Mouse (Mus musculus) embryonic facial prominence, embryonic 13.5 days (tissue): ENCODE measurements around the gene Trim80. TPM values are rescaled to one million over a fixed set of nuclear protein-coding genes. Genes with fewer than 3 reads are reported as not detected.
"Not testable (repeated sequence)": the region's sequence is repeated elsewhere in the genome, so short reads cannot be mapped to it uniquely, and the experiment has no call there.

Experiments used
- ATAC-seq: fragments of 200-750 bp; cut with Nextera tagmentation; 2 replicates; pipeline ENCODE4 v1.8.0; 2017; ENCODE audit warnings: low read depth; ENCODE audit not compliant: insufficient number of reproducible peaks, insufficient read depth, low FRiP score, low TSS enrichment
- H3K27ac ChIP-seq: fragments of 300-500 bp; sonication (generic); 2 replicates; pipeline ENCODE4 v1.5.1; 2015; ENCODE audit warnings: moderate library complexity, mild to moderate bottlenecking, inconsistent platforms
- H3K27me3 ChIP-seq: fragments of 300-500 bp; sonication (generic); 2 replicates; pipeline ENCODE4 v1.6.1; 2015; ENCODE audit warnings: mild to moderate bottlenecking, inconsistent platforms
- H3K36me3 ChIP-seq: fragments of 300-500 bp; sonication (generic); 2 replicates; pipeline ENCODE4 v1.6.1; 2015; ENCODE audit warnings: mild to moderate bottlenecking, inconsistent platforms
- H3K4me1 ChIP-seq: fragments of 300-500 bp; sonication (generic); 2 replicates; pipeline ENCODE4 v1.6.1; 2015; ENCODE audit warnings: inconsistent platforms
- H3K4me2 ChIP-seq: fragments of 300-500 bp; sonication (generic); 2 replicates; pipeline ENCODE4 v1.6.1; 2015; ENCODE audit warnings: moderate library complexity, mild to moderate bottlenecking, inconsistent platforms
- H3K4me3 ChIP-seq: fragments of 300-500 bp; sonication (generic); 2 replicates; pipeline ENCODE4 v1.5.1; 2015; ENCODE audit warnings: mild to moderate bottlenecking, inconsistent platforms
- H3K9ac ChIP-seq: fragments of 300-500 bp; sonication (generic); 2 replicates; pipeline ENCODE4 v1.6.1; 2015; ENCODE audit warnings: mild to moderate bottlenecking, inconsistent platforms
- H3K9me3 ChIP-seq: fragments of 300-500 bp; sonication (generic); 2 replicates; pipeline ENCODE4 v1.6.1; 2016; ENCODE audit warnings: inconsistent platforms
- whole genome bisulfite sequencing: fragments of 180-500 bp; shearing (Covaris S2); methylation state at CpG from one replicate; pipeline ENCODE4 v1.1.7; 2015; ENCODE audit warnings: mixed read lengths; 5-methylcytosine and 5-hydroxymethylcytosine counted together
- polyA plus RNA-seq: library from polyadenylated mRNA; unstranded; fragments of >200 nt; fragmentation: Nextera tagmentation; extraction: Ambion mirVana; gene quantifications from 2 replicates; pipeline ENCODE4 v1.2.1, GENCODE M21; 2015

The Trim80 gene
- polyA plus RNA-seq, 1 experiment from 2014 or later: 0.14 TPM

DNA sequence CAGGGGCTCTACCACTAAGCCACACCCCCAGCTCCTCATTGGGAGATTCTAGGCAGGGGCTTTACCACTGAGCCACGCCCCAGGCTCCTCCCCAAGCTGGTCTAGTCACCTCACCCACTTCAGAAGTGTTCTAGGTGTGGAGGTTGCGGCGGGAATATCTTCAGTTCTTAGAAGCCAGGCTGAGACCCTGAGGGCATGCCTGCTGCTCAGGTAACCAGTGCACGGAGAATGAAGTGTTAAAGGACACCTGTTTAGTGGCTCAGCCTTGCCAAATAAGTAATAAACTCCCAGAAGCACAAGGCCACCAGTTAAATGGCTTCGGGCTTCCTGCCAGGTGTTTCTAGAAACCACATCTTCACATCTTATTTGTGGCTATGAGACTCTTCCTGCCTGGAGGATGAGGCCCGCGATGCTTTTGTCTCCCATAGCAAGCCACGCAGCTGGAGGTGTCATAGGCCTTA is 11.5 kb downstream of the Trim80 start:
- Histone ChIP-seq H3K9me3 (no peaks in the 10 kb centered on the region), H3K27me3 (no peaks in the 10 kb centered on the region), H3K9ac (no peak overlapping the region), H3K36me3 (no peaks in the 10 kb centered on the region), H3K27ac (no peak overlapping the region), H3K4me1 (0 out of 2 replicates have a peak, but pooled peaks cover under 1% of the 10 kb centered on the region), H3K4me3 (no peak overlapping the region), H3K4me2 (no peak overlapping the region)
- 84% methylated on average over 8 of the region's 8 CpGs for WGBS
- no peak for ATAC-seq

DNA sequence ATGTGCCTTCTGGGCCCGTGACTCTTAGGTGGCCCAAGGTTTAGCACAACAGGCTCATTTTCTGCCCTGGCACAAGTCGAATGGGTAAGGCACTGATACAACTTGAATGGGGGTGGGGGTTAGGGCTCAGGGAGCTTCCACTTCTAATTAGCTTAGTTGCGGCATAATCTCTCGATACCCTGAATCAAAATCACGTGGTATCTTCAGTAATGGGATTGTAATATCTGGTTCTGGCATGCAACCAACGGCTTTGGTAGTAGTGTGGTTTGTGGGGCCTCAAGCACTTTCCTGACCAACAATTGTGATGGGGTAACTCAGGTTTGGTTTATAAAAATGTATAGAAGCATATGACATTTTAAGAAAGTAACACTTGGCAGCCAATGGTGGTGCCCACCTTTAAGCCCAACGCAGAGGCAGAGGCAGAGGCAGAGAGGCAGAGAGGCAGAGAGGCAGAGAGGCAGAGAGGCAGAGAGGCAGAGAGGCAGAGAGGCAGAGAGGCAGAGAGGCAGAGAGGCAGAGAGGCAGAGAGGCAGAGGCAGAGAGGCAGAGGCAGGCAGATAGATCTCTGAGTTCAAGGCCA is 12.0 kb downstream of the Trim80 start:
- no peaks in the 10 kb centered on the region for H3K27me3 ChIP-seq
- H3K27ac ChIP-seq: no peak overlapping the region
- H3K9ac ChIP-seq: no peak overlapping the region
- ATAC-seq: no peak
- peaks cover 4% of the 10 kb centered on the region; the same call in 1 of the 2 replicates for H3K4me1 ChIP-seq
- H3K9me3 ChIP-seq: no peaks in the 10 kb centered on the region
- H3K4me3 ChIP-seq: no peak overlapping the region
- WGBS: 76% methylated on average over 7 of the region's 7 CpGs
- no peaks in the 10 kb centered on the region for H3K36me3 ChIP-seq
- H3K4me2 ChIP-seq: no peak overlapping the region

DNA sequence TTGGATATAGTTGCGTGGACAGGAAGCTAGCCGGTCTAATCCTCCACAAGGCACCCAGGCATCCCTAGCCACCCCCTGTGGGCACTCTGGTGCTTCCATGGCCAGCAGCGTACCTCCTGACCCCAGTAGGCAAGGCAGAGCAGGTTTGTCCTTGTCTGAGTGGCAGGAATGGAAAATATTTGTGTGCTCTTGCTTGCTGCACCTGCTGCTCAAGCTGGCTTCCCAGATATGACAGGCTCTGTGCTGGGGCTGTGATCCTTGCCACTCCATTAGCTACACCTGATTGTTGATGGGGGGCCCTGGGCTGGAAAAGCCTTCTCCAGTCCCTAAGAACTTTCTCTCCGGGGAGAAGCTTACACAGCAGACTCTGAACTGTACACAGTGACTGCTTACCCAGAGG is 13.0 kb downstream of the Trim80 start:
- 65% methylated on average over 4 of the region's 4 CpGs for WGBS
- no peaks in the 10 kb centered on the region for H3K27me3 ChIP-seq
- H3K4me3 ChIP-seq: no peak overlapping the region
- H3K36me3 ChIP-seq: no peaks in the 10 kb centered on the region
- H3K9me3 ChIP-seq: no peaks in the 10 kb centered on the region
- no peak overlapping the region for H3K27ac ChIP-seq
- no peak overlapping the region for H3K9ac ChIP-seq
- no peak for ATAC-seq
- peaks cover 4% of the 10 kb centered on the region; the same call in 1 of the 2 replicates for H3K4me1 ChIP-seq
- no peak overlapping the region for H3K4me2 ChIP-seq

DNA sequence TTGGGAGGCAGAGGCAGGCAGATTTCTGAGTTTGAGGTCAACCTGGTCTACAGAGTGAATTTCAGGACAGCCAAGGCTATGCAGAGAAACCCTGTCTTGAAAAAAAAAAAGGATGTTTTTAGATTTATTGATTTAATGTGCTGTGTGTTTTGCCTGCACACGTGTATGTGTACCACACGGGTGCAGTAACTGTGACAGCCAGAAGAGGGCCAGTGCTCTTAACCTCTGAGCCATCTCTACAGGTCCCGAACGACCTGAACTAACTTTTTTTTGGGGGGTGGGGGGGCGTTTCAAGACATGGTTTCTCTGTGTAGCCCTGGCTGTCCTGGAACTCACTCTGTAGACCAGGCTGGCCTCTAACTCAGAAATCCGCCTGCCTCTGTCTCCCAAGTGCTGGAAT is 14.5 kb downstream of the Trim80 start:
- not testable (repeated sequence) for H3K9me3 ChIP-seq, H3K27ac ChIP-seq, H3K27me3 ChIP-seq, ATAC-seq, H3K4me1 ChIP-seq, H3K9ac ChIP-seq, H3K36me3 ChIP-seq, H3K4me2 ChIP-seq, H3K4me3 ChIP-seq
- 86% methylated on average over 6 of the region's 6 CpGs for WGBS

DNA sequence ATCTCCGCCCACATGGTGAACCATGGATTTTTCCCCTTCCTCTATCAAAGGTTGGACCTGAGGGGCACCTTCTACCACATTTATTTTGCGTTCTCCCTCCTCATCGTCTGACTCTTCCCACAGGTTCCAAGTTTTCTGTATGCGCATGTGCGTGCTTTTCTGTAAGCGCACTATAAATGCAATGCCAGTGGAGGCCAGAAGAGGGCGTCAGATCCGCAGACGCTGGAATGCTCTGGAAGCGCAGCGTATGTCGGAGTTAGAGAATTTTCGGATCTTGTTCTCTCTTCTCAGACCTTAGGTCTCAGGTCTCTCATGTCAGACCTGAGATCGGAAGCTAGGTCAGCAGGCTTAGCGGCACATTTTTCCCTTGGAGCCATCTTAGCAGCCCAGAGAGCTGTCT is 15.3 kb downstream of the Trim80 start:
- WGBS: 87% methylated on average over 15 of the region's 15 CpGs
- H3K9me3 ChIP-seq: no peaks in the 10 kb centered on the region

DNA sequence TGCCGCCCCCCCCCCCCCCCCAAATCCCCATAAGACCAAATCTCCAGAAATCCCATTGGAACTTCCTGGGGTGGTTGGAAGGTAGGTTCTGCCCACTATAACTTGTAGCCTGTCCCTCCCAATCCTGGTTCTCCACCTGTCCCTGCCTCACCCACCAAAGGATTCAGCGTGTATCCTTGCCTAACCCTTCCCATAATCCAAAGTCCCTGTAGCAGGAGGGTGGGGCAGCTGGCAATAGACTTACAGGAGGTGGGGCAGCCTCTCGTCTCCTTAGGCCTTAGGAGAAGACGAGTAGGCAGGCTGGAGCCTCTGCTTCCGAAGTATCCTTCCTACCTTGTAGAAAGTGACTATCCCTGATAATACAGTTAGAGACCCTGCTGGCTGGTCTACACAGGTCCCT is 15.8 kb downstream of the Trim80 start:
- peaks cover 4% of the 10 kb centered on the region; the same call in 1 of the 2 replicates for H3K4me1 ChIP-seq
- H3K27ac ChIP-seq: no peak overlapping the region
- 92% methylated on average over 5 of the region's 5 CpGs for WGBS
- no peak overlapping the region for H3K9ac ChIP-seq
- no peaks in the 10 kb centered on the region for H3K27me3 ChIP-seq
- H3K4me2 ChIP-seq: no peak overlapping the region
- H3K9me3 ChIP-seq: no peaks in the 10 kb centered on the region
- no peak for ATAC-seq
- H3K36me3 ChIP-seq: no peaks in the 10 kb centered on the region
- H3K4me3 ChIP-seq: no peak overlapping the region

More for the DNA sequence above, 15.3 kb downstream of the Trim80 start:
- no peak overlapping the region for H3K9ac ChIP-seq
- ATAC-seq: no peak
- H3K27ac ChIP-seq: no peak overlapping the region
- no peak overlapping the region for H3K4me3 ChIP-seq
- H3K27me3 ChIP-seq: no peaks in the 10 kb centered on the region
- peaks cover 4% of the 10 kb centered on the region; the same call in 1 of the 2 replicates for H3K4me1 ChIP-seq
- H3K36me3 ChIP-seq: no peaks in the 10 kb centered on the region
- H3K4me2 ChIP-seq: no peak overlapping the region

DNA sequence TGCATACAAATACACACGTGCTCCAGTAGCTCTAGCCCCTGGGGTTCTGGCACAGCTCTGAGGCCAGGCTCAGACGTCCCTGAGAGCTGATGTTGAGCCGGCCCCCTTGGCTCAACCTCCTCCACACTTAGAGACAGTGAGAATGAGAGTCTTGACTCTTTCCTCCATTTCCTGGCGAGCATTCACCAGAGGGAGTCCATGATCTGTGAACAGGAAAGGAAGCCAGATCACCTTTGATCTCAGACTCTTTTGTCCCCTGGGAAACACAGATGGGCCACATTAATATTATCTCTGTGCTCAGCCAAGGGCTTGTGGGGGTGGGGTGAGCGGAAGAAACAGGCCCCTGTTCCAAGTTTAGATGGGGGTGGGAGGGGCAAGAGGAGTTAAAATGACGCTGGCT is 17.1 kb downstream of the Trim80 start:
- H3K36me3 ChIP-seq: no peaks in the 10 kb centered on the region
- no peak for ATAC-seq
- H3K4me1 ChIP-seq: peaks cover 4% of the 10 kb centered on the region; the same call in 1 of the 2 replicates
- H3K27me3 ChIP-seq: no peaks in the 10 kb centered on the region
- no peaks in the 10 kb centered on the region for H3K9me3 ChIP-seq
- H3K4me2 ChIP-seq: no peak overlapping the region
- WGBS: 19% methylated on average over 6 of the region's 6 CpGs
- no peak overlapping the region for H3K4me3 ChIP-seq
- no peak overlapping the region for H3K27ac ChIP-seq
- H3K9ac ChIP-seq: no peak overlapping the region

DNA sequence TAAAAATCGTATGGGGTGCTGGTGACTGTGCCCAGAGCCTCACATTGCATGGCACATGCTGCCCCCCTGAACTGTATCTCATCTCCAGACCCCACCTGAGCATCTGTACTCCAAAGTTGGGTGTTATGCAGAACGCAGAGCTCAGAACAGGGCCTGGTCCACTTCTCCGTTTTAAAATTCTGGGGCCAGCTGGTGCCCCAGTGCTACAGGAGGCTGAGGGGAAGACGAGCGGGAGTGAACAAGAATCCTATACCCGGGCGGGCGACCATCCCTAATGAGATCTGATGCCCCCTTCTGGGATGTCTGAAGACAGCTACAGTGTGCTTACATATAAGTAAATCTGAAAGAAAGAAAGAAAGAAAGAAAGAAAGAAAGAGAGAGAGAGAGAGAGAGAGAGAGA is 20.6 kb downstream of the Trim80 start:
- no peak overlapping the region for H3K9ac ChIP-seq
- no peak overlapping the region for H3K4me3 ChIP-seq
- H3K27me3 ChIP-seq: no peaks in the 10 kb centered on the region
- no peak overlapping the region for H3K4me2 ChIP-seq
- no peak for ATAC-seq
- no peaks in the 10 kb centered on the region for H3K9me3 ChIP-seq
- 16% methylated on average over 8 of the region's 8 CpGs for WGBS
- no peaks in the 10 kb centered on the region for H3K36me3 ChIP-seq
- no peak overlapping the region for H3K27ac ChIP-seq
- peaks cover 4% of the 10 kb centered on the region; the same call in 1 of the 2 replicates for H3K4me1 ChIP-seq

DNA sequence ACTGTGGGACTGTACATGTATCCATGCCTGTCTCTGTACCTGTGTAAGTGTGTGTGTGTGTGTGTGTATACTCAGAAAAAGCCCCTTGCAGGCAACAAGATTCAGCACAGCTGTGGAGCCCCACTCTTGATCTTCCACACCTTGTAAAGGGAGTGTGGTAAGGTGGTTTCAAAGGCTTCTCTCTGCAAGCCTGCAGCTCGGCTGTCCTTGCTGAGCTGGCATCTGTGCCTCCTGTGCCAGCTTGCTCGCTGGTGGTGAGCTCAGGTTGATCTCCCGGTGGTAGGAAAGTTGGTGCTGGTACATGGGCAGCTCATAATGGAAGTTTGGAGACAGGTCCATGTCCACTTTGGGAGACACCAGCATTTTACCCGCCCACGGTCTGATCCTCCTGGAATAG is 21.5 kb downstream of the Trim80 start:
- ATAC-seq: no peak
- 68% methylated on average over 5 of the region's 5 CpGs for WGBS

DNA sequence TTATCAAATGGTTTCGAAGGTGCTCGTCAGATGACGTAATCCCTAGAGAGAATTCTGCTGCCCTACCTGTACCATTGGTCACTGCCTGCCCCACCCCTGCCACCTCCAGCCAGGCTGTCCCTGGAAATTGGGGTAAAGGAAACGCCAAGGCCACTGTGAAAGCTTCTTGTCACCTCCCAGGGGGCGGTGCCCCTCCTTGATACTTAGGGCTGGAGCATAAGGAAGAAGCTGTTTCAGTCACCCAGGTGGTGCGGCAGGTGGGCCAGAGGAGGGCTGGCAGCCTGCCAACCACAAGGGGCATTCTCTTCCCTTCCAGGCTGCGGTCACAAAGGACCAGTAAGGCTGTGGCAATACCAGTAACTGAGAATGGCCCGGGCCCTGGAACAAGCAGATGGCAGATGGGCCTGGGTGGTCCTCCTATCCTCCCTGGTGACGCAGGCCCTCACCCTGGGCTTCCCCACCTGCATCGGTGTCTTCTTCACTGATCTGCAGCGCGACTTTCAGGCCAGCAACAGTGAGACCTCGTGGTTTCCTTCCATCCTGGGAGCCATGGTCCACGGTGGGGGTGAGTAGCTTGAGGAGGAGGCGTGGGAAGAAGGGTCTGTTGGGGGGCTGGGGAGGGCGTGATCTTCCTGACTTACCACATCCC is 22.0 kb downstream of the Trim80 start, which contains the start of gene Slc16a5:
Gene Slc16a5 (plus strand): TSS at position 232 of the 649 bp plus-strand sequence.
- Histone ChIP-seq H3K27ac (no peak within 1 kb of the TSS), H3K4me2 (no peak within 1 kb of the TSS), H3K9ac (no peak within 1 kb of the TSS; the same call in 1 of the 2 replicates), H3K4me1 (peaks cover 8% of the 10 kb centered on the region), H3K9me3 (no peaks in the 10 kb centered on the region), H3K27me3 (no peaks in the 10 kb centered on the region), H3K4me3 (no peak within 1 kb of the TSS), H3K36me3 (no peaks in the 10 kb centered on the region)
- WGBS: 72% methylated on average over 16 of the region's 16 CpGs
- no peak for ATAC-seq

More for the DNA sequence above, 21.5 kb downstream of the Trim80 start:
- H3K27me3 ChIP-seq: no peaks in the 10 kb centered on the region
- H3K9me3 ChIP-seq: no peaks in the 10 kb centered on the region
- H3K9ac ChIP-seq: no peak overlapping the region
- H3K4me1 ChIP-seq: peaks cover 6% of the 10 kb centered on the region
- no peak overlapping the region for H3K4me3 ChIP-seq
- H3K27ac ChIP-seq: no peak overlapping the region
- H3K4me2 ChIP-seq: no peak overlapping the region
- H3K36me3 ChIP-seq: no peaks in the 10 kb centered on the region

DNA sequence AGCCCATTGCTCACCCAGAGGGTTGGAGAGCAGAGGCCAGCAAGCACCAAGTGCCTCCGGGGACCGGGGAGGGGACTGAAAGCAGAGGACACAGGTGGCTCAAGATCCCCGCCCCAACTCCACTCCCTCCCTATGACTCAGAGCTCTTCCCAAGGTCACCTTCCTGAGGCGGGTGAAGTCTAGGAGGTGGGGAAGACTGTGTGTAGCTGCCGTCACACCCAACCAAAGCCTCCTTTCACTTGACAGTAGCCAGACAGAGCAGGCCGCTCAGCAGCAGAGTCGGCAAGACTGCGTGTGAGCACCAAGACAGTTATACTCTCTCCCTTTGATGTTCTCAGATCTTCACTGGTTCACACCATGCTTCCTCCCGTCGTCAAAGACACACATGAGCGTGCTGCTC is 23.1 kb downstream of the Trim80 start:
- no peak overlapping the region for H3K27ac ChIP-seq
- H3K9me3 ChIP-seq: no peaks in the 10 kb centered on the region
- no peak overlapping the region for H3K4me2 ChIP-seq
- H3K27me3 ChIP-seq: no peaks in the 10 kb centered on the region
- 72% methylated on average over 11 of the region's 11 CpGs for WGBS
- H3K4me3 ChIP-seq: no peak overlapping the region
- no peak for ATAC-seq
- H3K9ac ChIP-seq: no peak overlapping the region
- H3K4me1 ChIP-seq: peaks cover 9% of the 10 kb centered on the region
- no peaks in the 10 kb centered on the region for H3K36me3 ChIP-seq

DNA sequence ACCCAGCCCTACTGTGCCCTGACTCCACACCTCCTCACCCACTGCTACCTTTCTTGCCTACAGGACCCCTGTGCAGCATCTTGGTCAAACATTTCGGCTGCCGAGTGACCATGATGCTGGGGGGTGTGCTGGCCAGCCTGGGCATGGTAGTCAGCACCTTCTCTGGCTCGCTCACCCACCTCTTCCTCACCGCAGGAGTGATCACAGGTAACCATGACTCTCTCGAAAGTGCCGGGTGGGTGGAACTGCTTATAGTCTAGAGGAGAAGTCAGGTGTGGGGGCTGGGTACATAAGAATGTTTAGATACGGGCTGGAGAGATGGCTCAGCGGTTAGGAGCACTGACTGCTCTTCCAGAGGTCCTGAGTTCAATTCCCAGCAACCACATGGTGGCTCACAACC is 24.5 kb downstream of the Trim80 start:
- H3K36me3 ChIP-seq: no peaks in the 10 kb centered on the region
- no peaks in the 10 kb centered on the region for H3K27me3 ChIP-seq
- no peak overlapping the region for H3K4me2 ChIP-seq
- H3K9ac ChIP-seq: no peak overlapping the region
- H3K4me3 ChIP-seq: no peak overlapping the region
- H3K9me3 ChIP-seq: no peaks in the 10 kb centered on the region
- no peak overlapping the region for H3K27ac ChIP-seq
- 85% methylated on average over 8 of the region's 8 CpGs for WGBS
- peaks cover 9% of the 10 kb centered on the region for H3K4me1 ChIP-seq
- ATAC-seq: no peak
